Mouse (Mus musculus) E14TG2a.4 (cell line): ENCODE data around the gene Dennd6a.

ENCODE experiments used
- CTCF ChIP-seq: conservative IDR thresholded peaks from 2 replicates; pipeline ENCODE4 v1.5.1; 2014; ENCODE audit warnings: low read length
- NANOG ChIP-seq: IDR thresholded peaks from 2 replicates; pipeline ENCODE4 v1.6.1; 2014; ENCODE audit warnings: borderline replicate concordance, low read length, mixed read lengths
- POU5F1 ChIP-seq: IDR thresholded peaks from 2 replicates; pipeline ENCODE4 v1.6.1; 2014; ENCODE audit warnings: low read length, borderline replicate concordance

GRCm38 (mm10) chr14:26550712-26551111 is 22.9 kb upstream of the Dennd6a start:
- TF ChIP-seq CTCF = no peak
- no peak for TF ChIP-seq POU5F1
- no peak for TF ChIP-seq NANOG
